ENCODE assay signal across 29 mouse cellular contexts in genomic region chr10:43148456-43148855, GRCm38 (mm10). TPM values are rescaled to one million over a fixed set of nuclear protein-coding genes. Genes with fewer than 3 reads are reported as not detected.
DNase-seq lines count a peak whose midpoint lies in the region; ATAC-seq and TF ChIP-seq lines count a peak whose summit lies in the region.
"Had no signal": no experiment of that assay in that cellular context is flagged by ENCODE, and none has a peak within 500 bp of the region (broad histone marks: within the 10 kb centered on the region; RNA-seq: fewer than 3 reads in every experiment).

No protein-coding gene starts in this region.

- H3K4me1 ChIP-seq in MEL (ENCODE audit: control insufficient read depth in 1 of 2, insufficient read depth in 2 of 2, low read length in 2 of 2) = no peaks in the 10 kb centered on the region
- H3K4me1 ChIP-seq in embryonic facial prominence, embryonic 15.5 days = no peaks in the 10 kb centered on the region; the same call in 1 of the 2 replicates
- H3K4me1 ChIP-seq: heart, embryonic 12.5 days; heart, embryonic 15.5 days had no signal

- TF ChIP-seq CTCF in MEL (IDR thresholded peaks at IDR 0.05 in 2 of 3, conservative IDR thresholded peaks at IDR 0.05 in 1 of 3; ENCODE audit: control insufficient read depth in 1 of 3, insufficient read depth in 1 of 3, low read depth in 2 of 3, low read length in 3 of 3, poor library complexity in 1 of 3, severe bottlenecking in 1 of 3) = no peak

- H3K79me2 ChIP-seq in MEL (ENCODE audit: control insufficient read depth, insufficient read depth, low read length, poor library complexity) = no peaks in the 10 kb centered on the region

- no peak overlapping the region for H3K27ac ChIP-seq in MEL (ENCODE audit: control insufficient read depth, low read depth, low read length)
- H3K27ac ChIP-seq in embryonic facial prominence, embryonic 15.5 days (replicated peaks) = no peak overlapping the region
- H3K27ac ChIP-seq: embryonic facial prominence, embryonic 12.5 days; heart, embryonic 15.5 days; hindbrain, embryonic 14.5 days; hindbrain, postnatal 0 days had no signal

- H3K36me3 ChIP-seq in MEL (ENCODE audit: control insufficient read depth in 1 of 2, insufficient read depth in 2 of 2, low read length in 2 of 2) = no peaks in the 10 kb centered on the region
- H3K36me3 ChIP-seq in embryonic facial prominence, embryonic 15.5 days = no peaks in the 10 kb centered on the region
- H3K36me3 ChIP-seq: embryonic facial prominence, embryonic 12.5 days; heart, embryonic 12.5 days; heart, embryonic 15.5 days had no signal

- H3K4me2 ChIP-seq in embryonic facial prominence, embryonic 15.5 days (replicated peaks) = no peak overlapping the region
- H3K4me2 ChIP-seq: embryonic facial prominence, embryonic 12.5 days; heart, embryonic 12.5 days; heart, embryonic 15.5 days; hindbrain, embryonic 14.5 days had no signal

- no peak overlapping the region for H3K9ac ChIP-seq in MEL (ENCODE audit: control insufficient read depth, low read depth, low read length, poor library complexity, severe bottlenecking)
- H3K9ac ChIP-seq in embryonic facial prominence, embryonic 15.5 days = no peak overlapping the region
- H3K9ac ChIP-seq: embryonic facial prominence, embryonic 12.5 days; forebrain, postnatal 0 days; heart, embryonic 12.5 days; heart, embryonic 15.5 days; hindbrain, embryonic 14.5 days had no signal

- peaks cover 3 to 6% of the 10 kb centered on the region in 2 experiments for H3K27me3 ChIP-seq in MEL (ENCODE audit: control insufficient read depth in 1 of 2, insufficient read depth in 2 of 2, low read length in 2 of 2)
- no peaks in the 10 kb centered on the region for H3K27me3 ChIP-seq in embryonic facial prominence, embryonic 15.5 days
- H3K27me3 ChIP-seq: embryonic facial prominence, embryonic 12.5 days; heart, embryonic 12.5 days; heart, embryonic 15.5 days; Patski had no signal

- ATAC-seq in embryonic facial prominence, embryonic 15.5 days (ENCODE audit: insufficient number of reproducible peaks, low FRiP score, low TSS enrichment, low read depth) = peak; percentile 60; the same call in 1 of the 2 replicates
- ATAC-seq: CD4-positive, CD25-positive, alpha-beta regulatory T cell, adult 4 months; forebrain, embryonic 14.5 days; forebrain, postnatal 0 days; hindbrain, postnatal 0 days; inflammation-experienced regulatory T-cells, adult 6 months; intestine, embryonic 16.5 days; Patski had no signal

- 52% methylated on average over 11 of the region's 11 CpGs for WGBS in embryonic facial prominence, embryonic 15.5 days

- DNase-seq in gastrocnemius, adult 18-20 months (ENCODE audit: low spot score) = peak; percentile 74
- DNase-seq in gastrocnemius, postnatal 25 days = no peak
- DNase-seq in MEL (ENCODE audit: low read depth, low spot score) (peak; percentile 19), MEL-GATA-1-ER (ENCODE audit: extremely low read depth, low read depth) (peak; percentile 50)
- DNase-seq in c-Kit-positive CD71-positive TER-119-positive erythroid progenitor cells, embryonic 14.5 days (ENCODE audit: low spot score) = no peak
- DNase-seq in right cerebral cortex, adult 2 months (ENCODE audit: low spot score in 2 of 2) = no peak
- DNase-seq: adrenal gland, postnatal 10 days; adrenal gland, postnatal 36 days; cerebellum, adult 11-12 months; cerebellum, adult 8-10 months; cerebellum, postnatal 10 days; cerebellum, postnatal 36 days; forebrain, postnatal 0 days; heart, adult 18-20 months; heart, postnatal 10 days; heart, postnatal 4 days; kidney, adult 18-20 months; kidney, adult 9 months had no signal

- no peak for TF ChIP-seq POLR2A in MEL (IDR thresholded peaks at IDR 0.05; ENCODE audit: control insufficient read depth in 1 of 2, insufficient read depth in 1 of 2, low read depth in 1 of 2, low read length in 2 of 2, poor library complexity in 1 of 2)

- H3K4me3 ChIP-seq in MEL (ENCODE audit: control insufficient read depth in 1 of 2, insufficient read depth in 1 of 2, low read depth in 2 of 2, low read length in 2 of 2) = no peak overlapping the region
- H3K4me3 ChIP-seq in embryonic facial prominence, embryonic 15.5 days (replicated peaks) = no peak overlapping the region
- H3K4me3 ChIP-seq: embryonic facial prominence, embryonic 12.5 days; heart, embryonic 12.5 days; heart, embryonic 15.5 days had no signal

- no peak for TF ChIP-seq RAD21 in MEL (IDR thresholded peaks at IDR 0.05; ENCODE audit: low read depth, low read length)

- H3K9me3 ChIP-seq in MEL (replicated peaks; ENCODE audit: insufficient read depth, low read length) = no peaks in the 10 kb centered on the region
- H3K9me3 ChIP-seq in embryonic facial prominence, embryonic 15.5 days (replicated peaks) = no peaks in the 10 kb centered on the region
- H3K9me3 ChIP-seq: embryonic facial prominence, embryonic 12.5 days; heart, embryonic 15.5 days had no signal

- no peak; a peak in 1 of 4 replicates for TF ChIP-seq EP300 in MEL (IDR thresholded peaks at IDR 0.05; ENCODE audit: low read depth in 1 of 2, low read length in 2 of 2)

TF ChIP-seq in MEL, 35 proteins besides CTCF, POLR2A, EP300 and RAD21:
- TF ChIP-seq POLR2AphosphoS2 (IDR thresholded peaks at IDR 0.05; ENCODE audit: low read length) (no peak), TCF12 (IDR thresholded peaks at IDR 0.05; ENCODE audit: low read depth, low read length) (no peak), JUND (IDR thresholded peaks at IDR 0.05; ENCODE audit: low read depth, low read length) (no peak), ZMIZ1 (IDR thresholded peaks at IDR 0.05; ENCODE audit: low read depth, low read length) (no peak), TAL1 (IDR thresholded peaks at IDR 0.05; ENCODE audit: low read length) (no peak), POLR2AphosphoS5 (IDR thresholded peaks at IDR 0.05; ENCODE audit: borderline replicate concordance, low read depth, low read length) (no peak), E2F4 (IDR thresholded peaks at IDR 0.05; ENCODE audit: borderline replicate concordance, low read depth, low read length) (no peak), SIN3A (IDR thresholded peaks at IDR 0.05; ENCODE audit: low read length) (no peak), MXI1 (IDR thresholded peaks at IDR 0.05; ENCODE audit: low read depth, low read length) (no peak), MYC (IDR thresholded peaks at IDR 0.05; ENCODE audit: low read depth, low read length) (no peak), ETS1 (IDR thresholded peaks at IDR 0.05; ENCODE audit: low read depth, low read length) (no peak), UBTF (IDR thresholded peaks at IDR 0.05; ENCODE audit: borderline replicate concordance, insufficient read depth, low read depth, low read length) (no peak), MEF2A (IDR thresholded peaks at IDR 0.05; ENCODE audit: extremely low read depth, insufficient replicate concordance, low read depth, low read length, poor library complexity, severe bottlenecking) (no peak), HCFC1 (IDR thresholded peaks at IDR 0.05; ENCODE audit: low read depth, low read length) (no peak)

RNA-seq across cellular contexts. Expression of gene Sobp, which starts 25.9 kb away (rescaled TPM):
- total RNA-seq in gastrocnemius, adult 18-20 months (2021) = 10 to 100 TPM; 29.6 to 36.3 TPM
- 10 to 100 TPM; 22.7 to 24.3 TPM for total RNA-seq in gastrocnemius, postnatal 25 days (2021)
- total RNA-seq in MEL (2012; rRNA removed) = not detected in 2 replicates
- polyA plus RNA-seq in MEL (2012; ENCODE audit: insufficient read depth in 1 of 2, insufficient read length in 2 of 2, low read depth in 1 of 2, low replicate concordance in 2 of 2, missing spikeins in 1 of 2) = not detected
- 3.5 and 3.7 TPM in 2 replicates for polyA plus RNA-seq in embryonic facial prominence, embryonic 15.5 days (2015; fragmentation: Nextera tagmentation; extraction: Ambion mirVana)
- polyA plus RNA-seq: CD4-positive, CD25-positive, alpha-beta regulatory T cell, adult 4 months; inflammation-experienced regulatory T-cells, adult 6 months had no signal

RNA-seq across cellular contexts. Expression of gene 9030612E09Rik, which starts 26.0 kb away (rescaled TPM):
- total RNA-seq in gastrocnemius, adult 18-20 months (2021) = 1 to 10 TPM; 2.0 to 2.1 TPM
- total RNA-seq in gastrocnemius, postnatal 25 days (2021) = 1 to 10 TPM; 1.9 to 2.6 TPM
- not detected in 2 replicates for total RNA-seq in MEL (2012; rRNA removed)
- not detected for polyA plus RNA-seq in MEL (2012; ENCODE audit: insufficient read depth in 1 of 2, insufficient read length in 2 of 2, low read depth in 1 of 2, low replicate concordance in 2 of 2, missing spikeins in 1 of 2)
- polyA plus RNA-seq in embryonic facial prominence, embryonic 15.5 days (2015; fragmentation: Nextera tagmentation; extraction: Ambion mirVana) = 1.6 and 1.7 TPM in 2 replicates
- polyA plus RNA-seq: CD4-positive, CD25-positive, alpha-beta regulatory T cell, adult 4 months; inflammation-experienced regulatory T-cells, adult 6 months had no signal

Comparison
In these comparisons a context has a peak if more than half of its experiments do, and no peak if none do; other contexts are left out.
1. DNase-seq: peak in gastrocnemius, adult 18-20 months (single experiment), MEL (single experiment) and MEL-GATA-1-ER (single experiment); none in gastrocnemius, postnatal 25 days (single experiment), c-Kit-positive CD71-positive TER-119-positive erythroid progenitor cells, embryonic 14.5 days (single experiment) and right cerebral cortex, adult 2 months (0 of 2).
2. RNA of gene Sobp, which starts 25.9 kb away (total RNA-seq): 29.6 to 36.3 TPM in gastrocnemius, adult 18-20 months and 22.7 to 24.3 TPM in gastrocnemius, postnatal 25 days; not detected in MEL; every median in the first group is over 10 times any median in the second.